Mouse (Mus musculus) limb, embryonic 14.5 days (tissue): ENCODE data around the gene Ankmy2. TPM values are rescaled to one million over a fixed set of nuclear protein-coding genes. Genes with fewer than 3 reads are reported as not detected.

Experiments used
- ATAC-seq: fragments of 200-750 bp; cut with Nextera tagmentation; 2 replicates; pipeline ENCODE4 v1.8.0; 2017; ENCODE audit warnings: low read depth, moderate number of reproducible peaks, moderate TSS enrichment; ENCODE audit not compliant: low FRiP score
- DNase-seq: peaks from one replicate; pipeline ENCODE4 v3.0.0-alpha.2; 2015; ENCODE audit warnings: low spot score
- H3K27ac ChIP-seq: fragments of 300-500 bp; sonication (generic); replicated peaks from 2 replicates; pipeline ENCODE4 v1.5.1; 2014; ENCODE audit warnings: low read depth, mild to moderate bottlenecking, low read length, moderate library complexity, mixed read lengths
- H3K27me3 ChIP-seq: fragments of 300-500 bp; sonication (generic); 2 replicates; pipeline ENCODE4 v1.6.1; 2014; ENCODE audit warnings: low read length, mixed read lengths; ENCODE audit not compliant: control insufficient read depth, insufficient read depth
- H3K36me3 ChIP-seq: fragments of 300-500 bp; sonication (generic); 2 replicates; pipeline ENCODE4 v1.6.1; 2014; ENCODE audit warnings: mild to moderate bottlenecking, low read length, moderate library complexity, mixed read lengths; ENCODE audit not compliant: control insufficient read depth, insufficient read depth
- H3K4me1 ChIP-seq: fragments of 300-500 bp; sonication (generic); 2 replicates; pipeline ENCODE4 v1.6.1; 2014; ENCODE audit warnings: antibody characterized with exemption, low read length, mixed read lengths; ENCODE audit not compliant: control insufficient read depth, insufficient read depth
- H3K4me2 ChIP-seq: fragments of 300-500 bp; sonication (generic); replicated peaks from 2 replicates; pipeline ENCODE4 v1.6.1; 2014; ENCODE audit warnings: low read depth, mild to moderate bottlenecking, low read length, moderate library complexity; ENCODE audit not compliant: severe bottlenecking
- H3K4me3 ChIP-seq: fragments of 300-500 bp; sonication (generic); replicated peaks from 2 replicates; pipeline ENCODE4 v1.5.1; 2014; ENCODE audit warnings: low read length
- H3K9ac ChIP-seq: fragments of 300-500 bp; sonication (generic); 2 replicates; pipeline ENCODE4 v1.6.1; 2014; ENCODE audit warnings: mild to moderate bottlenecking, low read depth, low read length, moderate library complexity; ENCODE audit not compliant: severe bottlenecking
- H3K9me3 ChIP-seq: fragments of 300-500 bp; sonication (generic); 2 replicates; pipeline ENCODE4 v1.6.1; 2016; ENCODE audit warnings: low read length; ENCODE audit not compliant: control insufficient read depth
- POLR2A ChIP-seq: fragments of 200-500 bp; IDR thresholded peaks from 2 replicates; pipeline ENCODE4 v1.8.0; 2012; ENCODE audit warnings: inconsistent platforms, mild to moderate bottlenecking, moderate library complexity, borderline replicate concordance; ENCODE audit not compliant: insufficient read depth, insufficient read length; ENCODE audit errors: extremely low read depth
- WGBS: fragments of 180-500 bp; shearing (Covaris S2); extraction: QIAGEN DNeasy Blood & Tissue Kit; methylation state at CpG from one replicate; pipeline ENCODE4 v1.1.7; 2014; 5-methylcytosine and 5-hydroxymethylcytosine counted together
- polyA plus RNA-seq, 2 experiments: library from polyadenylated mRNA; depleted of rRNA in 1 of 2; stranded (reverse) in 1 of 2; unstranded in 1 of 2; fragments of >200 nt; fragmentation: Nextera tagmentation in 1 of 2; extraction: Ambion mirVana in 1 of 2; gene quantifications; 2 replicates each; pipeline versions ENCODE4 v1.2.1 to v1.2.3; 2012 to 2014

Gene Ankmy2
- polyA plus RNA-seq, 2 experiments, result 21.8 to 33.8 TPM

GRCm38 (mm10) chr12:36133547-36133946 lies 23.4 kb upstream of the Ankmy2 start:
- no peak overlapping the region for H3K4me3 ChIP-seq
- no peaks in the 10 kb centered on the region for H3K9me3 ChIP-seq
- no peaks in the 10 kb centered on the region for H3K27me3 ChIP-seq
- H3K27ac ChIP-seq, result no peak overlapping the region
- 94% methylated on average over 5 of the region's 5 CpGs for WGBS
- no peaks in the 10 kb centered on the region for H3K4me1 ChIP-seq
- ATAC-seq (no peak), DNase-seq (no peak)
- no peak overlapping the region for H3K9ac ChIP-seq
- H3K36me3 ChIP-seq, result peaks cover 46% of the 10 kb centered on the region
- TF ChIP-seq POLR2A, result no peak
- H3K4me2 ChIP-seq, result no peak overlapping the region

GRCm38 (mm10) chr12:36134111-36134510 lies 22.8 kb upstream of the Ankmy2 start:
- ATAC-seq (no peak), DNase-seq (no peak)
- Histone ChIP-seq H3K27ac (no peak overlapping the region), H3K4me1 (no peaks in the 10 kb centered on the region), H3K9ac (no peak overlapping the region), H3K4me3 (no peak overlapping the region), H3K36me3 (peaks cover 41% of the 10 kb centered on the region), H3K9me3 (no peaks in the 10 kb centered on the region), H3K4me2 (no peak overlapping the region), H3K27me3 (no peaks in the 10 kb centered on the region)
- 89% methylated on average over 5 of the region's 5 CpGs for WGBS
- no peak for TF ChIP-seq POLR2A

GRCm38 (mm10) chr12:36135409-36135808 lies 21.5 kb upstream of the Ankmy2 start:
- 86% methylated on average over 3 of the region's 3 CpGs for WGBS
- Histone ChIP-seq H3K4me1 (no peaks in the 10 kb centered on the region; the same call in 1 of the 2 replicates), H3K4me3 (no peak overlapping the region), H3K9ac (no peak overlapping the region), H3K27me3 (no peaks in the 10 kb centered on the region), H3K9me3 (no peaks in the 10 kb centered on the region), H3K4me2 (no peak overlapping the region), H3K27ac (no peak overlapping the region), H3K36me3 (peaks cover 35% of the 10 kb centered on the region)
- no peak for ATAC-seq
- DNase-seq, result no peak
- no peak for TF ChIP-seq POLR2A

- Histone ChIP-seq H3K9ac (no peak overlapping the region), H3K4me3 (no peak overlapping the region), H3K4me2 (no peak overlapping the region), H3K9me3 (no peaks in the 10 kb centered on the region), H3K27me3 (no peaks in the 10 kb centered on the region), H3K27ac (no peak overlapping the region), H3K36me3 (peaks cover 29% of the 10 kb centered on the region), H3K4me1 (no peaks in the 10 kb centered on the region; the same call in 1 of the 2 replicates)
- WGBS, result 95% methylated on average over 8 of the region's 8 CpGs
- ATAC-seq (no peak), DNase-seq (no peak)
- TF ChIP-seq POLR2A, result no peak
These were observed 20.6 kb upstream of the Ankmy2 start for GRCm38 (mm10) chr12:36136285-36136684.

- no peak for DNase-seq
- H3K36me3 ChIP-seq, result peaks cover 22% of the 10 kb centered on the region
- H3K4me3 ChIP-seq, result no peak overlapping the region
- no peak overlapping the region for H3K27ac ChIP-seq
- H3K27me3 ChIP-seq, result no peaks in the 10 kb centered on the region
- no peak overlapping the region for H3K4me2 ChIP-seq
- no peak for ATAC-seq
- no peaks in the 10 kb centered on the region for H3K9me3 ChIP-seq
- WGBS, result 89% methylated on average over 4 of the region's 4 CpGs
- peaks cover 2% of the 10 kb centered on the region; the same call in 1 of the 2 replicates for H3K4me1 ChIP-seq
- H3K9ac ChIP-seq, result no peak overlapping the region
- no peak for TF ChIP-seq POLR2A
These were observed 19.7 kb upstream of the Ankmy2 start for GRCm38 (mm10) chr12:36137192-36137591.

- Histone ChIP-seq H3K4me2 (no peak overlapping the region), H3K9ac (no peak overlapping the region), H3K9me3 (no peaks in the 10 kb centered on the region), H3K4me1 (peaks cover 2% of the 10 kb centered on the region; the same call in 1 of the 2 replicates), H3K27me3 (no peaks in the 10 kb centered on the region), H3K27ac (no peak overlapping the region), H3K4me3 (no peak overlapping the region), H3K36me3 (peaks cover 8% of the 10 kb centered on the region)
- no peak for TF ChIP-seq POLR2A
- WGBS, result 83% methylated on average over 6 of the region's 6 CpGs
- DNase-seq (no peak), ATAC-seq (no peak)
These were observed 16.5 kb upstream of the Ankmy2 start for GRCm38 (mm10) chr12:36140401-36140800.
